Mouse (Mus musculus): ENCODE measurements around the gene Mctp1.
"Not testable (repeated sequence)": the region's sequence is repeated elsewhere in the genome, so short reads cannot be mapped to it uniquely, and the experiment has no call there.

The Mctp1 gene

GRCm38 (mm10) chr13:76383972-76384663, at the start of gene Mctp1:
Gene Mctp1 (plus strand): TSS chr13:76384535.
- no peak for DNase-seq (ENCODE audit: low read depth, low spot score)

GRCm38 (mm10) chr13:76345941-76346340, 38.4 kb upstream of the Mctp1 start:
- not testable (repeated sequence) for DNase-seq (ENCODE audit: low read depth, low spot score)

- peak; percentile 79 for DNase-seq (ENCODE audit: low read depth, low spot score)
Measured at GRCm38 (mm10) chr13:76358720-76359119, 25.6 kb upstream of the Mctp1 start.

GRCm38 (mm10) chr13:76384664-76385435, 515 bp downstream of the Mctp1 start:
- DNase-seq (ENCODE audit: low read depth, low spot score): no peak

- no peak for DNase-seq (ENCODE audit: low read depth, low spot score)
Measured at GRCm38 (mm10) chr13:76388615-76389014, 4.3 kb downstream of the Mctp1 start.

GRCm38 (mm10) chr13:76391920-76392319, 7.6 kb downstream of the Mctp1 start:
- DNase-seq (ENCODE audit: low read depth, low spot score): no peak

GRCm38 (mm10) chr13:76393106-76393505, 8.8 kb downstream of the Mctp1 start:
- DNase-seq (ENCODE audit: low read depth, low spot score): no peak

- DNase-seq (ENCODE audit: low read depth, low spot score): no peak
Measured at GRCm38 (mm10) chr13:76395906-76396305, 11.6 kb downstream of the Mctp1 start.

- no peak for DNase-seq (ENCODE audit: low read depth, low spot score)
Measured at GRCm38 (mm10) chr13:76409296-76409695, 25.0 kb downstream of the Mctp1 start.

GRCm38 (mm10) chr13:76410665-76411064, 26.3 kb downstream of the Mctp1 start:
- DNase-seq (ENCODE audit: low read depth, low spot score): no peak

- DNase-seq (ENCODE audit: low read depth, low spot score): no peak
Measured at GRCm38 (mm10) chr13:76415346-76415745, 31.0 kb downstream of the Mctp1 start.

- no peak for DNase-seq (ENCODE audit: low read depth, low spot score)
Measured at GRCm38 (mm10) chr13:76420111-76420510, 35.8 kb downstream of the Mctp1 start.

- no peak for DNase-seq (ENCODE audit: low read depth, low spot score)
Measured at GRCm38 (mm10) chr13:76421075-76421474, 36.7 kb downstream of the Mctp1 start.

- DNase-seq (ENCODE audit: low read depth, low spot score): no peak
Measured at GRCm38 (mm10) chr13:76422124-76422523, 37.8 kb downstream of the Mctp1 start.

- DNase-seq (ENCODE audit: low read depth, low spot score): no peak
Measured at GRCm38 (mm10) chr13:76429456-76429855, 45.1 kb downstream of the Mctp1 start.

GRCm38 (mm10) chr13:76429927-76430326, 45.6 kb downstream of the Mctp1 start:
- DNase-seq (ENCODE audit: low read depth, low spot score): no peak

- DNase-seq (ENCODE audit: low read depth, low spot score): no peak
Measured at GRCm38 (mm10) chr13:76431946-76432345, 47.6 kb downstream of the Mctp1 start.

GRCm38 (mm10) chr13:76433438-76433837, 49.1 kb downstream of the Mctp1 start:
- DNase-seq (ENCODE audit: low read depth, low spot score): no peak

- no peak for DNase-seq (ENCODE audit: low read depth, low spot score)
Measured at GRCm38 (mm10) chr13:76436426-76436825, 52.1 kb downstream of the Mctp1 start.

- DNase-seq (ENCODE audit: low read depth, low spot score): no peak
Measured at GRCm38 (mm10) chr13:76438765-76439164, 54.4 kb downstream of the Mctp1 start.

GRCm38 (mm10) chr13:76446059-76446458, 61.7 kb downstream of the Mctp1 start:
- no peak for DNase-seq (ENCODE audit: low read depth, low spot score)

- DNase-seq (ENCODE audit: low read depth, low spot score): no peak
Measured at GRCm38 (mm10) chr13:76447528-76447927, 63.2 kb downstream of the Mctp1 start.

- not testable (repeated sequence) for DNase-seq (ENCODE audit: low read depth, low spot score)
Measured at GRCm38 (mm10) chr13:76451526-76451925, 67.2 kb downstream of the Mctp1 start.
